ENCODE assay signal across 9 mouse cellular contexts in genomic region chr12:10438054-10439001, GRCm38 (mm10). TPM values are rescaled to one million over a fixed set of nuclear protein-coding genes. Genes with fewer than 3 reads are reported as not detected.
A peak's percentile ranks its signal among the peaks of the same experiment; 100 is the strongest.
DNase-seq lines count a peak whose midpoint lies in the region; ATAC-seq and TF ChIP-seq lines count a peak whose summit lies in the region.
"Had no signal": no experiment of that assay in that cellular context is flagged by ENCODE, and none has a peak within 500 bp of the region (broad histone marks: within the 10 kb centered on the region; RNA-seq: fewer than 3 reads in every experiment).

No protein-coding gene starts in this region.

- TF ChIP-seq CTCF in liver, embryonic 14.5 days (IDR thresholded peaks at IDR 0.05; ENCODE audit: low read depth): peak; percentile 80
- 0 out of 2 replicates have a peak, but pooled peaks have one; percentile 40 for TF ChIP-seq CTCF in thymus, adult 2 months (IDR thresholded peaks at IDR 0.05; ENCODE audit: borderline replicate concordance, control insufficient read depth, extremely low read depth, insufficient read depth, low read length, poor library complexity)

- WGBS in embryonic facial prominence, embryonic 12.5 days: 15% methylated on average over 15 of the region's 15 CpGs
- 29% methylated on average over 15 of the region's 15 CpGs for WGBS in heart, embryonic 16.5 days
- 28% methylated on average over 15 of the region's 15 CpGs for WGBS in liver, embryonic 14.5 days (ENCODE audit: insufficient replicate concordance)
- WGBS in thymus, adult 2 months: 40% methylated on average over 15 of the region's 15 CpGs

- H3K4me3 ChIP-seq in embryonic facial prominence, embryonic 12.5 days: no peak overlapping the region
- H3K4me3 ChIP-seq in heart, embryonic 16.5 days (ENCODE audit: low read length): no peak overlapping the region
- H3K4me3 ChIP-seq in liver, embryonic 14.5 days (ENCODE audit: insufficient read depth in 1 of 2, low read depth in 2 of 2, low read length in 2 of 2): no peak overlapping the region
- no peak overlapping the region for H3K4me3 ChIP-seq in thymus, adult 2 months (ENCODE audit: control insufficient read depth, insufficient read depth, low read length)
- H3K4me3 ChIP-seq: embryonic facial prominence, embryonic 13.5 days had no signal

- H3K4me2 ChIP-seq in embryonic facial prominence, embryonic 12.5 days (replicated peaks): no peak overlapping the region
- no peak overlapping the region for H3K4me2 ChIP-seq in heart, embryonic 16.5 days (ENCODE audit: low read depth, low read length)
- no peak overlapping the region for H3K4me2 ChIP-seq in liver, embryonic 14.5 days (ENCODE audit: low read depth)
- H3K4me2 ChIP-seq: embryonic facial prominence, embryonic 13.5 days had no signal

- no peak; the same call in 1 of the 2 replicates for ATAC-seq in embryonic facial prominence, embryonic 12.5 days (ENCODE audit: insufficient number of reproducible peaks, insufficient read depth, low FRiP score, low TSS enrichment)
- ATAC-seq in heart, embryonic 16.5 days (replicated peaks; ENCODE audit: extremely low read depth, insufficient read depth, low FRiP score): 0 out of 2 replicates have a peak, but pooled peaks have one; percentile 28
- ATAC-seq in liver, embryonic 14.5 days (ENCODE audit: insufficient read depth): no peak

- H3K36me3 ChIP-seq in embryonic facial prominence, embryonic 12.5 days: no peaks in the 10 kb centered on the region
- H3K36me3 ChIP-seq in heart, embryonic 16.5 days (ENCODE audit: control insufficient read depth, insufficient read depth): no peaks in the 10 kb centered on the region
- H3K36me3 ChIP-seq in liver, embryonic 14.5 days (replicated peaks; ENCODE audit: control insufficient read depth, insufficient read depth, low read depth): no peaks in the 10 kb centered on the region
- no peaks in the 10 kb centered on the region for H3K36me3 ChIP-seq in thymus, adult 2 months (ENCODE audit: control insufficient read depth, insufficient read depth, low read length)
- H3K36me3 ChIP-seq: embryonic facial prominence, embryonic 13.5 days had no signal

- peak overlapping the region; percentile 57 for H3K27ac ChIP-seq in embryonic facial prominence, embryonic 12.5 days
- H3K27ac ChIP-seq in heart, embryonic 16.5 days (ENCODE audit: low read length): no peak overlapping the region
- H3K27ac ChIP-seq in liver, embryonic 14.5 days: no peak overlapping the region
- H3K27ac ChIP-seq in thymus, adult 2 months (ENCODE audit: control insufficient read depth, insufficient read depth, low read length): no peak overlapping the region

- H3K9me3 ChIP-seq in embryonic facial prominence, embryonic 12.5 days: no peaks in the 10 kb centered on the region
- H3K9me3 ChIP-seq in heart, embryonic 16.5 days (replicated peaks; ENCODE audit: control insufficient read depth, low read length): no peaks in the 10 kb centered on the region
- no peaks in the 10 kb centered on the region for H3K9me3 ChIP-seq in liver, embryonic 14.5 days (ENCODE audit: control insufficient read depth, low read length)
- H3K9me3 ChIP-seq: embryonic facial prominence, embryonic 13.5 days had no signal

- H3K9ac ChIP-seq in embryonic facial prominence, embryonic 12.5 days: no peak overlapping the region
- no peak overlapping the region for H3K9ac ChIP-seq in heart, embryonic 16.5 days (ENCODE audit: low read length)
- H3K9ac ChIP-seq in liver, embryonic 14.5 days (replicated peaks): no peak overlapping the region
- H3K9ac ChIP-seq: embryonic facial prominence, embryonic 13.5 days had no signal

- TF ChIP-seq POLR2A in thymus, adult 2 months (IDR thresholded peaks at IDR 0.05; ENCODE audit: control insufficient read depth, extremely low read depth, insufficient read depth, low read length, poor library complexity): no peak

- peak; percentile 73 to 75 for DNase-seq in B cell, adult 2 months
- peak; percentile 84 for DNase-seq in adrenal gland, postnatal 25 days
- peak; percentile 78 to 91 for DNase-seq in kidney, postnatal 25 days
- DNase-seq in liver, embryonic 14.5 days (ENCODE audit: low read depth in 3 of 3, low spot score in 3 of 3): peak in 1 of 3 experiments; percentile 9
- DNase-seq in ovary, adult 18-20 months (ENCODE audit: low spot score): peak; percentile 26
- peak; percentile 51 for DNase-seq in thymus, adult 2 months

- no peak for TF ChIP-seq EP300 in liver, embryonic 14.5 days (IDR thresholded peaks at IDR 0.05; ENCODE audit: low read depth)

- H3K27me3 ChIP-seq in embryonic facial prominence, embryonic 12.5 days: 0 out of 2 replicates have a peak, but pooled peaks cover 3% of the 10 kb centered on the region
- no peaks in the 10 kb centered on the region for H3K27me3 ChIP-seq in heart, embryonic 16.5 days (ENCODE audit: control insufficient read depth, insufficient read depth, low read length)
- no peaks in the 10 kb centered on the region for H3K27me3 ChIP-seq in liver, embryonic 14.5 days (ENCODE audit: control insufficient read depth, insufficient read depth, low read length)
- H3K27me3 ChIP-seq in thymus, adult 2 months (ENCODE audit: control insufficient read depth, insufficient read depth, low read length): no peaks in the 10 kb centered on the region

- peaks cover 22% of the 10 kb centered on the region for H3K4me1 ChIP-seq in embryonic facial prominence, embryonic 12.5 days
- H3K4me1 ChIP-seq in heart, embryonic 16.5 days (ENCODE audit: control insufficient read depth, insufficient read depth, low read length): 0 out of 2 replicates have a peak, but pooled peaks cover 2% of the 10 kb centered on the region
- no peaks in the 10 kb centered on the region; a peak in 1 of 4 replicates for H3K4me1 ChIP-seq in liver, embryonic 14.5 days (replicated peaks; ENCODE audit: control insufficient read depth in 2 of 2, insufficient read depth in 2 of 2, low read length in 1 of 2)
- no peaks in the 10 kb centered on the region for H3K4me1 ChIP-seq in thymus, adult 2 months (replicated peaks; ENCODE audit: control insufficient read depth, insufficient read depth, low read length)

RNA-seq across cellular contexts. Expression of gene Rdh14, which starts 47.8 kb away (rescaled TPM):
- total RNA-seq in adrenal gland, postnatal 25 days (2021): 33.3 and 53.8 TPM in 2 replicates
- 41.8 and 42.5 TPM in 2 replicates for polyA plus RNA-seq in embryonic facial prominence, embryonic 12.5 days (2016; fragmentation: Nextera tagmentation; extraction: Ambion mirVana)
- polyA plus RNA-seq in heart, embryonic 16.5 days (2015; fragmentation: Nextera tagmentation; extraction: Ambion mirVana): 65.6 and 69.9 TPM in 2 replicates
- 4.5 and 6.4 TPM in 2 replicates for polyA plus RNA-seq in liver, embryonic 14.5 days (2012; rRNA removed)
- polyA plus RNA-seq in liver, embryonic 14.5 days (2014; fragmentation: Nextera tagmentation; extraction: Ambion mirVana): 13.6 and 14.3 TPM in 2 replicates
- polyA plus RNA-seq in thymus, adult 2 months (2012; rRNA removed): 11.0 and 11.5 TPM in 2 replicates
